Mouse (Mus musculus) lung, postnatal 25 days (tissue): ENCODE data around the gene Kera.
A peak's percentile ranks its signal among the peaks of the same experiment; 100 is the strongest.

Experiments used
- DNase-seq: peaks from one replicate; pipeline ENCODE4 v3.0.0; 2022; ENCODE audit warnings: low spot score

Kera gene

GRCm38 (mm10) chr10:97606579-97606978 lies at the start of gene Kera:
Gene Kera, plus strand, starts transcription at chr10:97606879.
- no peak for DNase-seq

- DNase-seq = no peak
These were observed 41.5 kb upstream of the Kera start, which contains the start of gene Lum for GRCm38 (mm10) chr10:97564957-97565856. Gene Lum, plus strand, starts transcription at chr10:97565128.

GRCm38 (mm10) chr10:97567489-97568135 lies 39.1 kb upstream of the Kera start:
- DNase-seq = no peak

GRCm38 (mm10) chr10:97582543-97583231 lies 24.0 kb upstream of the Kera start:
- no peak for DNase-seq

DNA sequence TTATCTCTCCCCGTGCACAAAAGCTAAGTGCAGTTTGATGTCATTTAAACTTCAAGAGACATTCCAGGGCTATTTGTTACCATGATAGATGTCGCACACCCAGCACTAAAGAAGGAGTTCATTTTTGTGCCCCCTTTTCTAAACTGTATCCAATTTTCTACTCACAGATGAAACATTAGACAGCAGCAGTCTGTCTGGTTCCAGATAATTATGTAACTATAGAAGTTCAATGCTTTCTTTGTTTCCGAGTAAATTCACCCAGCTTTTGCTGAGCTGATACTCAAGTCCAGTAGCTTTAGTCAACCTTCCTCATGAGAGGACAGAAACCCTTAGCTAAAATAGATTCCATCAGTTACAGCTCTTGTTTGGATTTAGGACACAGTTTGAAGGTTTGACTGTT lies 22.5 kb upstream of the Kera start:
- no peak for DNase-seq

DNA sequence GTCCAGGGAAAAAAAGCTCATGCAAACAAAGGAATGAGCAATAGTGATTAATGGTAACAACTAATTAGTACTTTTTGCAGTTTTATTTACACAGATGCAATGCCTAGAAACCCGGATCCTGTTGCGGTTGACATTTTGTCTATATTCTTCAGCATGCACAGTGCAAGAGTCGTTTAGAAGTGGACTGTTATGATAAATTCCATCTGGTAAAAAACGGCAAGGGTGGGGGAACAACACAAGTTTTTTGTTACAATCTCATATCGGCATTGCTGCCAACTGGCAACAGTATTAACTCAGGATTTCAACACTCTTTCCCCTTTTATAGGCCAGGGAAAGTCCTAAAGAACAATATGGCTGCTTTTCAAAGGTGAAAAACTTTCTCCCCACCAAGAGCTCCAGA lies 19.5 kb upstream of the Kera start:
- peak; percentile 30 for DNase-seq

- no peak for DNase-seq
These were observed 17.1 kb upstream of the Kera start for GRCm38 (mm10) chr10:97589574-97589973.

DNA sequence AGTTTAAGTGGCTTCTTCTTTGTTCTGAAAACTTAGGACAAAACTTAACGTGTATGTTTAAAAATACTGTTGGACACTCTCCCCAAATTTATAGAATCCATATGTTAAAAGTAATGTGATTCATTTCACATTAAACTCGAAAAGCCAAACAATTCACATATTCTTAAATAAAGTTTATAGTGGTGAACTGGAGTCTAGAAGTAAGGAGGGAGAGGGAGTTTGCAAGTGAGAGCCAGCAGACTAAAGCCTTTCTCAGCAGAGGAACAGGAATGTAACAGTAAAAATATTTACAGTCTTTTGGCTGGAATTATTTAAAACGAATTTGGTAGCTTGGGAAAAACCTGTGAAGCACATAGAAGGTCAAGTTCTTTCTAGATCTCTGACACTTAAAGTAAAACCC lies 15.6 kb upstream of the Kera start:
- DNase-seq = no peak

- DNase-seq = no peak
These were observed 15.0 kb upstream of the Kera start for GRCm38 (mm10) chr10:97591685-97592084.

DNA sequence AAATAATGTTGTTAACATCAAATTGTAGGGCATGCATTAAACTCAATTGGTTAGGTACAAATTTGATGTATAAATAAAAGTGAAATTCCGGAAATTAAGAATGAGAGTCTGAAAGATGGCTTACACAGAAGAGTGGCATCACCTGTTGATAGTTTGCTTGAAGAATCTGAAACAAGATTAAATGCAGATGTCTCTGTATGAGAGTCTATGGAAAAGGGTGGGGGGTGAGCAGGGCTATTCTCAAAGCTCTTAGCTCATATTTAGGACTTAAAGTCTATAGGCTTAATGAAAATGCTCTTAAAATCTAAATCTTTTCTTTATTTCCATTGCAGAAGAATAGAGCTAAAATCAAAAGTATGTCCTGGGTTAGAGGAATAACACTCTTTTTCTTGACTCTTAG lies 11.0 kb upstream of the Kera start:
- DNase-seq = no peak

DNA sequence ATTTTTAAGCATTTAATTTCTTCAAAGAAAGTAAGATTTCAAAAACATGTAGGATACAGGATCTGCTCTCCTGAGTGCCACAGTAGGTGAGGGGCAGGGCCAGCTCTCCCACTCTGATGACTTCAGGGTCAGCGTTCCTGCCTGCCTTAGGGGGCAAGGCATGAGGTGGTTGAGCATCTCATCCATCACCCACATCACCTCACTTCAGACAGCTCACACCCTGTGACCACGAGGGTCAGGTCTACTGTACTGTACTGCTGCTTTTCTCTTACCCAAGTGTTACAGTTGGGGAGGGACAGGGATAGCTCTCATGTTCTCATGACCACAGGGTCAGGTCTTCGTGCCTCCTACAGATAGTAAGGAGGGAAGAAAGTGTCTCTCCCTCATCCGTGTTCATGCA lies 4.9 kb upstream of the Kera start:
- no peak for DNase-seq

GRCm38 (mm10) chr10:97603256-97603655 lies 3.4 kb upstream of the Kera start:
- no peak for DNase-seq

- no peak for DNase-seq
These were observed 15.6 kb downstream of the Kera start for GRCm38 (mm10) chr10:97622328-97622727.

GRCm38 (mm10) chr10:97624381-97624780 lies 17.7 kb downstream of the Kera start:
- DNase-seq = no peak

DNA sequence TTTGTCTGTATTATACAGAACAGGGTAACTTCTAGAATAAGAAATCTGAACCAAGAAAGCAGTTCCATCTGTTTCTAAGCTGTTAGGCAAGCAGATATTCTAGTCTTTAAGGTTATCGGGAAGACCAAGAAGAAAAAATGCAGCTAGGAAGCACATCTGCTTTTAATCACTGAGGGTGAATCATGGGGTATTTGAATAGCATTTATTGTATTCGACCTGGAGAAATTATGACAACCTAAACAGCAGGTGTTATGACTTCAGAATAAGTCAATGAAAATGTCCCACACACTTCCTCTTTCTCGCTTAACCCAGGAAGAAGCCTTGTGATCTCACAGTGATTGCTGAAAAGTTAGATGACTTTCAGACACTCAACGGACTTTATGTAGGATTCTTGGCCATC lies 18.4 kb downstream of the Kera start:
- DNase-seq = no peak

- DNase-seq = no peak
These were observed 19.9 kb downstream of the Kera start for GRCm38 (mm10) chr10:97626543-97626942.

DNA sequence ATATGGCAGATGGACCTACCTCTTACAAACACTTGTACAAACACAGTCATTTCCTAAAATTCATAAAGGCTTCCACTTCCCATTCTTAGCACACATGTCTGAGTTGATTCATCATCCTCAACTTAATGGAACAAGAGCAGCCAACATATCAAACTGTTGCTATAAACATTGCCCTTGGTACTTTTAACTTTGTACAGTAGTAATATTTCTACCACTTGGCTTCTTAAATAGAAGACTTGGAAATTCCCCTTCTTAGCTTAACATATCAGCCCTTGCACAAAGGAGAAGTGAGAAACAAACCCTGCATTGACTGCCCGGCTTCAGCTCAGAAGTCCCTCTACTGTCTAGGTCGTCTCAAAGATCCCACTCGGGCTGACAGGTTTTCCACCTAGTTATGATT lies 24.4 kb downstream of the Kera start:
- no peak for DNase-seq

- DNase-seq = no peak
These were observed 35.2 kb downstream of the Kera start for GRCm38 (mm10) chr10:97641926-97642325.

- no peak for DNase-seq
These were observed 37.1 kb downstream of the Kera start, which contains the start of gene Epyc for GRCm38 (mm10) chr10:97643768-97644167. Gene Epyc, plus strand, starts transcription at chr10:97644068.

DNA sequence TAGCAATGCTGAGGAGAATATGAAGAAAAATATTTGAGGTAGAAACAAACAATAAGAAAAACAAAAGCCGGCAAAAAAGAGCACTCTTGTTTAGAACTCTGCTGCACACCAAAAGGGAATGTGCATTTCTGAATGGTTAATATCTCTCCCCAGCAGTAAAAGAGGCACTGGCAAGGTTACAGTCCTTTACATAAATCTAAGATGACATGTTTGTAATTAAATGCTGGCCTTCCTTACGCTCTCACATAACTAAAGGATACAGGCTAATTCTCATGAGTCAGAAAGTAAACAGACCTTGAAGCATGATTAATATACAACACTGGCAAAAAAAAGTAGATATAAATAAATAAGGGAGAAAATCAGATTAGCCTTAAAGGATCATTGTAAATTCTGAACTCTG lies 43.7 kb downstream of the Kera start:
- DNase-seq = no peak

- DNase-seq = no peak
These were observed 52.8 kb downstream of the Kera start for GRCm38 (mm10) chr10:97659489-97659888.
